Mouse (Mus musculus) fibroblast of lung, adult 2 months (primary cell): ENCODE results near the gene Aak1.

Source experiments
- DNase-seq: peaks from one replicate; pipeline ENCODE4 v3.0.0-alpha.2; 2011; ENCODE audit warnings: low read depth

Gene Aak1

GRCm38 (mm10) chr6:86963987-86964685 is 114.8 kb downstream of the Aak1 start:
- DNase-seq: no peak

- no peak for DNase-seq
Observed at GRCm38 (mm10) chr6:86967166-86967565, 117.8 kb downstream of the Aak1 start.

GRCm38 (mm10) chr6:86973956-86974355 is 124.6 kb downstream of the Aak1 start:
- peak; percentile 54 for DNase-seq

- DNase-seq: no peak
Observed at GRCm38 (mm10) chr6:86978156-86978908, 129.0 kb downstream of the Aak1 start.

GRCm38 (mm10) chr6:86978909-86979265 is 129.6 kb downstream of the Aak1 start:
- no peak for DNase-seq

- no peak for DNase-seq
Observed at GRCm38 (mm10) chr6:86981206-86981605, 131.9 kb downstream of the Aak1 start.

- DNase-seq: no peak
Observed at GRCm38 (mm10) chr6:86985314-86986106, 136.2 kb downstream of the Aak1 start.

- DNase-seq: no peak
Observed at GRCm38 (mm10) chr6:86989576-86989975, 140.3 kb downstream of the Aak1 start.

GRCm38 (mm10) chr6:86991041-86991440 is 141.7 kb downstream of the Aak1 start:
- DNase-seq: no peak

GRCm38 (mm10) chr6:86992349-86992748 is 143.0 kb downstream of the Aak1 start:
- no peak for DNase-seq

GRCm38 (mm10) chr6:86994254-86994653 is 144.9 kb downstream of the Aak1 start:
- no peak for DNase-seq

GRCm38 (mm10) chr6:86996629-86997307 is 147.5 kb downstream of the Aak1 start:
- DNase-seq: no peak

- DNase-seq: no peak
Observed at GRCm38 (mm10) chr6:86997360-86997759, 148.0 kb downstream of the Aak1 start.

- DNase-seq: no peak
Observed at GRCm38 (mm10) chr6:87001995-87002394, 152.7 kb downstream of the Aak1 start.

- peak; percentile 94 for DNase-seq
Observed at GRCm38 (mm10) chr6:87002521-87003055, 153.3 kb downstream of the Aak1 start.

- no peak for DNase-seq
Observed at GRCm38 (mm10) chr6:87004099-87004498, 154.8 kb downstream of the Aak1 start.

GRCm38 (mm10) chr6:87005577-87005976 is 156.3 kb downstream of the Aak1 start:
- peak; percentile 25 for DNase-seq

GRCm38 (mm10) chr6:87008887-87009286 is 159.6 kb downstream of the Aak1 start, which contains the start of gene Nfu1:
Gene Nfu1 (plus strand): TSS chr6:87009236.
- DNase-seq: no peak

- peak; percentile 66 for DNase-seq
Observed at GRCm38 (mm10) chr6:87009692-87010328, 160.5 kb downstream of the Aak1 start.

GRCm38 (mm10) chr6:87016916-87017315 is 167.6 kb downstream of the Aak1 start:
- DNase-seq: peak; percentile 45

GRCm38 (mm10) chr6:87018874-87019273 is 169.6 kb downstream of the Aak1 start:
- no peak for DNase-seq
